Mouse (Mus musculus): ENCODE results near the gene Jazf1.

The Jazf1 gene

DNA sequence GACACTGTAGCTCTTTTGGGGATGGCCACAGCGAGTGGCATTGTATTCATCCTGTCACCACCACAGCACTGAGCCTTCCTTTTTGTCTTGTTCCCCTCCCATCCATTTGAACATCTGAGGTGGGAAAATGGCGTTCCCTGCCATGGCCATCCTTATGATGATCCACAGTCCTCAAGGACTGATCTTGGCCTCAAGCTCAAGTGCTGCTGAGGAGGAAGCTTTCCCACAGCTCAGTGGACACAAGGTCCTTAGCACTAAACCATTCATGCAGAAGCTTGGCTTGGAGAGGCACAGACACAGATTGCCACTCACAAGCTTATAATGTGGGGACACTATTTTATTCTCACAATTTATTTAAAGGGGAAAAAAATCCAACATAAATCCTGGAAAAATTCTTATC lies 58.1 kb downstream of the Jazf1 start:
- 97% methylated on average over 2 of the region's 2 CpGs for WGBS

- 89% methylated on average over 3 of the region's 3 CpGs for WGBS
Measured at GRCm38 (mm10) chr6:53006032-53006431, 62.4 kb downstream of the Jazf1 start.

DNA sequence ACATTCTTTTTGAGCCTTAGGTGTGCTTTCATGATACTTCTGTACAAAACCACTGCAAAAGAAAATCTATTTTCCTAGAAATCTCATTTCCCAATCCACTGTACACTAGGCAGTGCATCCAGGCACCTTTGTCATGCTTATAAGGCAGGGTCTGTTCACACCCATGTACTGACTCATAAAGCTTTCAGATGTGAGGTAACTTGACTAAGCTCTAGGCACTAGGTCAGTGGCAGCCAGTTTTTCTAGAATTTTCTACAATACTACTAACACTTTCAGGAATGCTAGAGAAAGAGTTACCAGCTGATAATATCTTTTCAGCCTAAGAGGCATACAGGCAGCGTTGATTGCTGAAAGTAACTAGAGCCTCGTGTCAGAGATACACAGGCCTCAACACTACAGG lies 62.9 kb downstream of the Jazf1 start:
- WGBS = 90% methylated on average over 2 of the region's 2 CpGs

GRCm38 (mm10) chr6:52990816-52991215 lies 77.6 kb downstream of the Jazf1 start:
- WGBS = 88% methylated on average over 8 of the region's 8 CpGs

DNA sequence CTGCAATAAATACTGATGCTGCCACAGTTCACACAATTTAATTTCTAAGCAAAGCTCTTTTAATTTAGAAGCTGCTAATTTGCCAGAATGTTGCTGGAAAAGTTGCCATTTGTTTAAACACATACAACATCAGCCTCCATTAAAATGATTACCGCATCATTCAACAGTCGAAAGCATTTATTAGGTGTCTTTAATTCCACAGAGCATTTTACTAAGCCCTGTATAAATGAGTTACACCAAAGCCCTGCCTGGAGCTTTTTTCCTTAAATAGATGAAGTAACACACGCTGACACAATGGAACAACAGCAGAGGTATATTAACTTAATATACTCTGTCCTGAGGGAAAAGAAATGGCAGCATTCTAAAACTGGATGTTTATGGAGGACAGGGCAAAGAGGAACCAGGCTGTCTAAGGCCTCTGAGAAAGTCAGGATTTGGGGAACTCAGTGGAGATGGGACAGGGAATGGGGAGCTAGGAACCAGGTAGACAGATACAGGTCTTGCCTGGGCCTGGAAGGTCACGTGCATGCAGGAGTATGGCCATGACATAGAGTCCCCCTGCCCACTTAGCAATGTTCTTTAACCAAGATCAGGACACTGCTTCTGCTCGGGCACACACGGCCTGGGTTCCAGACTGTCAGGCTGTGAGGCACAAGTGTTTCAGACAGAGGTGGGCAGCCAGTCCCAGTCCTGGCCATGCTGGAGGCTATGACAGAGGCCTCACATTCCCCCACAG lies 80.4 kb downstream of the Jazf1 start:
- 90% methylated on average over 6 of the region's 6 CpGs for WGBS

DNA sequence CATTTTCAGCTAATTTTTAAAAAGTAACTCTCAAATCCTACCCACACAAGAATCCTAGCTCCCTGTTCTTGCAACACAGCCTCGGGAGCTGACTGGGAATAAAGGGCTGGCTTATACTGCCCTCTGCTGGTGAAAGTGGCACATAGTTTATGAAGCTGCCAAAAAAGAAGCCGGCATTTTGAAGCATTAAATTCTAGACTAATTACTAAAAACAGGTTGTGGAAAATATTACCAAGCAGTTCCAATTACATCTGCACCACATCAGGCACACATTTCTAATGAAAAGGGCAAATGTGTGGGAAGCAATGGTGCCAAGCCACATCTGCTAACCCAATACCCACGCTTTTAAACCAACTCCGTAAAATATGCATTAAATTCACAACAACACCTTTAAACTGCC lies 81.0 kb downstream of the Jazf1 start:
- 49% methylated on average over 4 of the region's 4 CpGs for WGBS

DNA sequence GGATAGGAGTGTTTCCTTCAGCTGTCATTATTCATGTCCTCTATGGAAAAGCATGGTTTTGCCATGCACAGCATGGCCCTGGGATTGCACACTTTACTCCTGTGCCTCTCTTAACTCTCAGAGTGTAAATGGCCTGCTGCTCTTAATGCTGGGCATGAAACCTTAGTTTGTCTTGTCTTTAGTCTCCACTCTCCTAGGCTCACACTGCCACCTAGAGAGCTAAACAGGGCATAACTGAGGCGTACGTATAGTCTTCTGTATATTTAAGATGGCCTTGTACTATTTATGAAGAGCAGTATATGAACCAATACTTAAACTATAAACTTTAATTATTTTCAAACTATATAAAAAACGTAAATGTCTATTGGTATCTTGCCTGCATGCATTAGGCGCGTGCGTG lies 86.3 kb downstream of the Jazf1 start:
- WGBS = 88% methylated on average over 6 of the region's 6 CpGs

DNA sequence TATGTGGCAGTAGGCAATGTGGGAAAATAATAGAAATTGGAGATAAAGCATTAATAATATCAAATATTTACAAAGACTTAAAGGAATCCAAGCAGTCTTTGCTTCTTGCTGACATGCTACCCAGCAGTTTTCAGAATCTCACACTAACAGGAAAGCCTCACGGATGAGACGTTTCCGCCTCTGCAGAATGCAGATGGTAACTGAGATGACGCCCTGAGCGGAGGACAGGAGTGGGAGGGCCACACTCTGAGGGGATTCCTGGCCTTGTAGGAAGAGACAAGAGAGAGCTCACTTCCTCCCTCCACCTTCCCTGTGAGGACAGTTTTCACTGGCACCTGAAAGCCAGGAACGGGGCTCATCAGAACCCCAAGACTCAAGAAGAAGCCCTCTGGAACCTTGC lies 88.9 kb downstream of the Jazf1 start:
- 48% methylated on average over 6 of the region's 6 CpGs for WGBS

DNA sequence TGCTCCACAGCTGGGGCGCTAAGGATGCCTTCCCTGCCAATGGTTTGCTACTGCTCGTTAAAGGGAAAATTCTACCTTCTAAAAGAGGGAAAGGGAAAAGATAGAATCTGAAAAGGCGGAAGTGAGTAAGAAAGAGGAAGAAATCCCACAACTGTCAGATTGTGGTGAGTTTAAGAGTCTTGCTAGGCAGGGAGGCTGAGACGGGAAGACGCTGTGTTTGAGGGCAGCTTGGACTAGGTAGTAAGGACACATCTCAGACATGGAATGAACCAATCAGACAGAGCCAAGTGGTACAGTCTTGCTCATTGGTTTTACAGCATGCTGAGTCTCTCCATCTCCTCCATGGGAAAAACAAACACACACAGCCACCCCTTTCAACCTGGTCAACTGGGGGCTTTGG lies 95.1 kb downstream of the Jazf1 start:
- 83% methylated on average over 5 of the region's 5 CpGs for WGBS

GRCm38 (mm10) chr6:52972138-52972537 lies 96.3 kb downstream of the Jazf1 start:
- 86% methylated on average over 7 of the region's 7 CpGs for WGBS

DNA sequence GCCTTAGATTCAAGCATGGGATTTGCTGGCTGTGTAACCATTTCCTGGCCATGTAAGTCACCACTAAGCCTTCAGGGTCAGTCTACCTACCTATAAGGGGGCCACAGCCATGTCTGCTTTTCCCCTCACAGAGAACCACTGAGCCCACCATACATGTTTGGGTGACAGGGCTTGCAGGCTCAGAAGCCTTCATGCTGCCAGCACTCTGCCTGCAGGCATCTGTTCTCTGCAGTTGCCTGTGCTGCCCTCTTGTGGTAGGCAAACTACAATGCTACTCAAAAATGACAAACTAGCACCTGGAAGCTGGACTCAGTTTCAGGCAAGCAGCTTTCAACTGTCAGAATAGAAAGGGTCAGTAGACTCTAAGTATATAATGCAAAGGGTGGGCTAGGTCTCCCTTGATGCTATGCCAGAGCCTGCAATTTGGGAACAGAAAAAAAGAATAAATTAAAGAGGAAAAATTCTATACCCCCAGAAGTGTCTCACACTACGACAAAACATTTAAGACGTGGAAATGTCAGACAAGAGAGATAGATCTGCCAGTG lies 98.6 kb downstream of the Jazf1 start:
- 82% methylated on average over 2 of the region's 2 CpGs for WGBS

DNA sequence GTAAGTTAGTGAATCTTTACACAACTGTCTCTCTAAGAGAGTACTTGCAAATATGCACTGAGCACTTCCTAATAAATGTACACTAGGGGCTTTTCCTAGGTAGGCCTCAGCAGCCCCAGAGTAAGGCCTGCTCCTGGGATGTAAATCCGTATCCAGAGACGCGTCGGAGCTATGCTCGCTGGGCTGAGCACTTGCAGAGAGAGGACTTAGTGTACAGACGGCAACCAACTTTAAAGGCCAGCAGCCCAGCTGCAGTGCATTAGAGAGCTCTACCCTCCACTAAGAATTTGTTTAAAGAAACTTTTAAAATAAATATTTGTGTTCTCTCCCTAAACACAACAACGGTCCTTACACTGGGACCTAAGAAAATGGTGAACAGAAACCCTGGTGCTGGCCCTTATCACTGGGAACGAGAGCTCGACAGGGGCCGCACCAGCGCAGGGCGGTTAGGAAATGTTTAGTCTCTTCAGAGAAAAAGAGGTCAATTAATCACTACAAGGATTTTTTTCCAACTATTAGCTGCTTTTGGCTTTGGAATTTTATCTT lies 100.0 kb downstream of the Jazf1 start:
- WGBS = 92% methylated on average over 12 of the region's 12 CpGs

- WGBS = 76% methylated on average over 10 of the region's 10 CpGs
Measured at GRCm38 (mm10) chr6:52967557-52968270, 100.7 kb downstream of the Jazf1 start.

GRCm38 (mm10) chr6:52966001-52966400 lies 102.4 kb downstream of the Jazf1 start:
- 68% methylated on average over 4 of the region's 4 CpGs for WGBS

DNA sequence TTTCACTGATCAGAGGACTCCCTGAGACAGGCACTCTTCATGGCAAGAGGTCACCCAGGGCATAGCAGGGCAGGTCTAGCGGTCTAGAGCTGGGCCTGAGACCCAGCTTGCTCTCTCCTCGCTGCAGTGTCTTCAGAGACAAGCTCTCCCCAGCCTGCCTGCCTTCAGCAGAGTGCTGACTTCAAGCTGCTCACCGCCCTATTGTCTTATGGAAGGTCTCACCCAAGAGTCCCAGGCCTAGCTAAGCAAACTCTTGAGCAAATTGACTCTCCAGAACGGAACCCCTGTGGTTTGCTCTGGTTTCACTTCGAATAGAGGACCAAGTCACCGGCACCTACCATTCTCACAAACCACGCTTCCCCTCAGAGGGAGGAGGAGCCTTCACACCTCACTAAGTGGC lies 103.1 kb downstream of the Jazf1 start:
- 78% methylated on average over 7 of the region's 7 CpGs for WGBS

GRCm38 (mm10) chr6:52963840-52964690 lies 104.4 kb downstream of the Jazf1 start:
- WGBS = 34% methylated on average over 13 of the region's 13 CpGs

DNA sequence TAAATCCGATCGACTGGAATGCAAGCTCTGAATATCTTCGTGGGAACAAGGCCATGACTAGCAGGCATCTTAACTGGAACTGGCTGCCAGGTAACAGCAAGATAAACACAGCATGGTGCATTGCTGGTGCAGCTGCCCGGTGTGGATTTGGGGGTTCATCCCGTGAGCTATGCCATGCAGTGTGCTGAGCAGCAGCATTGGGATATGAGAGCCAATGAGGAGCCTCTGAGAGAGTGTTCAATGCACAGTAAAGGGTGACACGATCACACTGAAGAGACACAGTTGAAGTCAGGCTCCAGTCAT lies 105.0 kb downstream of the Jazf1 start:
- WGBS = 70% methylated on average over 6 of the region's 6 CpGs

GRCm38 (mm10) chr6:52962600-52963429 lies 105.6 kb downstream of the Jazf1 start:
- 58% methylated on average over 4 of the region's 4 CpGs for WGBS

- 48% methylated on average over 6 of the region's 6 CpGs for WGBS
Measured at GRCm38 (mm10) chr6:52961660-52962490, 106.6 kb downstream of the Jazf1 start.

GRCm38 (mm10) chr6:52957730-52958129 lies 110.7 kb downstream of the Jazf1 start:
- 23% methylated on average over 4 of the region's 4 CpGs for WGBS
